Mouse (Mus musculus) midbrain, embryonic 16.5 days (tissue): ENCODE results near the gene Sfxn5. TPM values are rescaled to one million over a fixed set of nuclear protein-coding genes. Genes with fewer than 3 reads are reported as not detected.

Experiments used
- ATAC-seq: fragments of 200-750 bp; cut with Nextera tagmentation; 2 replicates; pipeline ENCODE4 v1.8.0; 2017; ENCODE audit warnings: moderate TSS enrichment
- H3K27ac ChIP-seq: fragments of 300-500 bp; sonication (generic); 2 replicates; pipeline ENCODE4 v1.5.1; 2014; ENCODE audit warnings: mild to moderate bottlenecking, low read length, mixed read lengths
- H3K27me3 ChIP-seq: fragments of 300-500 bp; sonication (generic); 2 replicates; pipeline ENCODE4 v1.6.1; 2014; ENCODE audit warnings: low read depth, low read length, mixed read lengths; ENCODE audit not compliant: control insufficient read depth, insufficient read depth
- H3K36me3 ChIP-seq: fragments of 300-500 bp; sonication (generic); 2 replicates; pipeline ENCODE4 v1.6.1; 2014; ENCODE audit warnings: mild to moderate bottlenecking, low read length, moderate library complexity, mixed read lengths; ENCODE audit not compliant: control insufficient read depth, insufficient read depth
- H3K4me1 ChIP-seq: fragments of 300-500 bp; sonication (generic); 2 replicates; pipeline ENCODE4 v1.6.1; 2014; ENCODE audit warnings: mild to moderate bottlenecking, low read length, mixed read lengths; ENCODE audit not compliant: control insufficient read depth, insufficient read depth
- H3K4me2 ChIP-seq: fragments of 300-500 bp; sonication (generic); 2 replicates; pipeline ENCODE4 v1.6.1; 2014; ENCODE audit warnings: mild to moderate bottlenecking, low read length, mixed read lengths
- H3K4me3 ChIP-seq: fragments of 300-500 bp; sonication (generic); 2 replicates; pipeline ENCODE4 v1.5.1; 2014; ENCODE audit warnings: low read depth, mild to moderate bottlenecking, low read length, moderate library complexity, mixed read lengths
- H3K9ac ChIP-seq: fragments of 300-500 bp; sonication (generic); 2 replicates; pipeline ENCODE4 v1.6.1; 2014; ENCODE audit warnings: low read depth, low read length, mixed read lengths
- H3K9me3 ChIP-seq: fragments of 300-500 bp; sonication (generic); replicated peaks from 2 replicates; pipeline ENCODE4 v1.6.1; 2014; ENCODE audit warnings: mild to moderate bottlenecking, low read length, mixed read lengths; ENCODE audit not compliant: control insufficient read depth, poor library complexity, severe bottlenecking
- WGBS: fragments of 180-500 bp; shearing (Covaris S2); extraction: QIAGEN DNeasy Blood & Tissue Kit; methylation state at CpG from one replicate; pipeline ENCODE4 v1.1.7; 2014; 5-methylcytosine and 5-hydroxymethylcytosine counted together
- polyA plus RNA-seq: library from polyadenylated mRNA; unstranded; fragments of >200 nt; fragmentation: Nextera tagmentation; extraction: Ambion mirVana; gene quantifications from 2 replicates; pipeline ENCODE4 v1.2.1, GENCODE M21; 2015

Sfxn5 gene
- polyA plus RNA-seq, 1 experiment from 2014 or later: 41.3 TPM

- H3K27ac ChIP-seq: no peak overlapping the region
- H3K9ac ChIP-seq: no peak overlapping the region; the same call in 1 of the 2 replicates
- peak overlapping the region; percentile 52 for H3K4me2 ChIP-seq
- 3% methylated on average over 13 of the region's 13 CpGs for WGBS
- no peaks in the 10 kb centered on the region for H3K9me3 ChIP-seq
- H3K27me3 ChIP-seq: peaks cover 51% of the 10 kb centered on the region
- peak overlapping the region; percentile 31 for H3K4me3 ChIP-seq
- H3K4me1 ChIP-seq: peaks cover 38% of the 10 kb centered on the region
- ATAC-seq: no peak
- no peaks in the 10 kb centered on the region for H3K36me3 ChIP-seq
Measured at GRCm38 (mm10) chr6:85190671-85191070, 142.6 kb downstream of the Sfxn5 start.

DNA sequence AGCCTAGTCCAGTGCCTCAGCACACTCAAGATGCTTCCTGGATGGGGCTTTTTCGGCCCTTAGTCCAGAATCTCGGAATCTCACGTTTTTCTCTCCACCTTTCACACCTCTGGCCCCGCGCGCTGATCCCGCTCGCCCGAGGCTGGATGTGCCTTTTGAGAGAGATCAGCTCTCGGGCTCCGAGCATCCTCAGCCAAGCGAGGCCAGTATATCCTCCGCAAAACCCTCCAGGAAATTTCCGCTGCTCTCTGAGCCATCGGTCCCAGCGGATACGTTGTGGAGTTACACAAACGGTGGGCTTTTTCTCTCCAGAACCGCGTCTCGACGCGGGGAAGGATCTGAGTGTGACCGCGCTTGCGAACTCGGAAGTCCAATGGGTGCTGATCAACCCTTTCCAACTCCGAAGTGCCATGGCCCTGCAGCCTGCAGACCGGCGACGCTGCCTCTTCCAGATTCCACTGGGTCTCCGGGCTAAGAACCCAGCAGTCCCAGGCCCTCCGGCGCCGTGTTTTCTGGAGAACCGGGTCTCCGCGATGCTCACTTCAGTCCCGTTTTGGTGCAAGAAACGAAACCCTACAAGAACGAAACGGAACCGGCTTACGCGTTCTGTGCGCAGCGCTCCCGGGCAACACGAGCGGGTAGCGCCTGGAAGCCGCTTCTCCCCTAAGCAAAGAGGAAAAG, 143.2 kb downstream of the Sfxn5 start:
- no peak overlapping the region for H3K9ac ChIP-seq
- H3K9me3 ChIP-seq: no peaks in the 10 kb centered on the region
- peaks cover 38% of the 10 kb centered on the region for H3K4me1 ChIP-seq
- H3K4me2 ChIP-seq: peak overlapping the region; percentile 52
- no peak overlapping the region for H3K27ac ChIP-seq
- H3K36me3 ChIP-seq: no peaks in the 10 kb centered on the region
- no peak for ATAC-seq
- H3K4me3 ChIP-seq: peak overlapping the region; percentile 31
- under 1% methylated on average over 52 of the region's 52 CpGs for WGBS
- H3K27me3 ChIP-seq: peaks cover 49% of the 10 kb centered on the region

DNA sequence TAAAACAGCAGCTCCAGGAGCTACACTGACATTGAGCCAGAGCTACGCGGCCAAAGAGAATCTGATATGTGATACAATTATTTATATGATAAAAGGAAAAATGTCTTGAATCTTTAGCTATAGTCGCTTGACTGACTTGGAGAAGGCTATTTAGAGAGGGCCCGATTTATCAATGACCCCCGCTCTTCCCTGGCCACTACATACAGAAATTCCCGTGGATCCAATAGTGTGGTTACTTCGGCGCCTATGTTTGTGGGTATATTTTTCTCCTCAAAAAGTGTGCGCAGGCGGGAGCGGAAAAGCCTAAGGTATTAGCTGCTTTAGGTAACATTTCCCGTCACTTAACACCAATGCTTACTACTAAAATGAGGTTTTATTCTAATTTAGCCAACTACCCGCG, 143.9 kb downstream of the Sfxn5 start:
- Histone ChIP-seq H3K27ac (no peak overlapping the region), H3K9ac (no peak overlapping the region), H3K36me3 (no peaks in the 10 kb centered on the region), H3K4me1 (peaks cover 38% of the 10 kb centered on the region), H3K4me3 (no peak overlapping the region), H3K9me3 (no peaks in the 10 kb centered on the region), H3K4me2 (no peak overlapping the region), H3K27me3 (peaks cover 46% of the 10 kb centered on the region)
- ATAC-seq: no peak
- WGBS: 4% methylated on average over 14 of the region's 14 CpGs

DNA sequence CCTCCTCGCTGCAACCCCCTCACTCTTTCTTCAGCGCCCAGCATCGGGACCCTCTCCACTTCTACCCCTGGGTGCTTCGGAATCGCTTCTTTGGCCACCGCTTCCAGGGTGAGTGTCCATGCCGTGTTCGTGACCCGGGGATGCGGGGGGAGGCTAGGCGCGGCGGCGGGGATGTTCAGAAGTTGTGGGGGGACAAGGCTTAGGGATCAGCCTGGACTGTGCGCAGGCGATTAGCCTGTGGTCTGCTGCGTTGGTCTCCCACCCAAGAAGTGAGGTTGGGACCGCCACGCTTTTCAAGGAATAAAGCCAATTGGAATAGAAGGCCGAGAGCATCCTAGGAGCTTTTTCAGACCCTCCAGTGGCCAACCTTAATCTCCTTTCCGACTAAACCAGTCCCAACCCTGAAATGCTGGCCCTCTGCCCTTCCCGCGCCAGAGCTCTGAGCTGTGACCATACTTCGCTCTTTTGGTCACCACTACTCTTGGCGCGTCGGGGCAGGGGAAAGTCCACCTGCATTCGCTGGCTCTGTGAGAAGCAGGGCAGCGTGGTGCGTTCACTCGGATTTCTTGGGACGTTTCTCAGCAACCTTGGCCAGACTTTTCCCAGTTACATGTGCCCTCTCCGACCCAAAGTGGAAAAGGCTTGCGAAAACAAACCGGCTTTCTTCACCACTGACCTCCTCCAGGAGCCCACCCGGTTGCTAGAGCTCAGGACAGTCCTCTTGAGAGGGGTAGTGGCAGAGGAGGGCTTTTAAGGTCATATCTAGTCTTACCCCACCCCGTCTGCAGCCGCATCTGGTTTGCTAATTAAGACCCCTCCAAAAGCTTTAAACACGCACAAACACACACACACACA, 144.7 kb downstream of the Sfxn5 start:
- no peak overlapping the region for H3K27ac ChIP-seq
- H3K4me1 ChIP-seq: peaks cover 33% of the 10 kb centered on the region
- no peaks in the 10 kb centered on the region for H3K36me3 ChIP-seq
- H3K4me2 ChIP-seq: peak overlapping the region; percentile 77
- no peak for ATAC-seq
- WGBS: under 1% methylated on average over 39 of the region's 39 CpGs
- peak overlapping the region; percentile 40 for H3K4me3 ChIP-seq
- peaks cover 46% of the 10 kb centered on the region for H3K27me3 ChIP-seq
- H3K9me3 ChIP-seq: no peaks in the 10 kb centered on the region
- H3K9ac ChIP-seq: peak overlapping the region; percentile 39; the same call in 1 of the 2 replicates

- Histone ChIP-seq H3K4me2 (peak within 1 kb of the TSS; percentile 77), H3K27me3 (peaks cover 37% of the 10 kb centered on the region), H3K36me3 (no peaks in the 10 kb centered on the region), H3K27ac (no peak within 1 kb of the TSS), H3K4me1 (peaks cover 33% of the 10 kb centered on the region), H3K4me3 (peak within 1 kb of the TSS; percentile 40), H3K9ac (peak within 1 kb of the TSS; percentile 39), H3K9me3 (no peaks in the 10 kb centered on the region)
- WGBS: under 1% methylated on average over 61 of the region's 81 CpGs
- peak; percentile 59 for ATAC-seq
Measured at GRCm38 (mm10) chr6:85187340-85188211, 145.6 kb downstream of the Sfxn5 start, which contains the start of gene Emx1. Gene Emx1, plus strand, starts transcription at chr6:85187438.

DNA sequence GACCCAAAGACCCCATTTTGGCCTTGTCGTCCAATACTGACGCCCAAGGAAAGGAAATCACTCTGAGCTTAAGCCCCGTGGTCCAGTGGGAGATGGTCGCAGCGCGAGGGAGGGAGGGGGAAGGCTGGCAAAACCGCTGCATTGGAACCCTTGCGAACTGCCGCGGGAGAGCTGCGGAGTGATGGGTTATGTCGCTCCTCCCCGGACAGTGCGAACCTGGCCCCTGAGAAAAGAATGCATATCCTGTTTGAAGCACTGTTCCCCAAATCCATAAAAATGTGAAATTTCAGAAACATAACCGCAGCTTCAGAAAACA, 146.5 kb downstream of the Sfxn5 start:
- H3K36me3 ChIP-seq: no peaks in the 10 kb centered on the region
- under 1% methylated on average over 15 of the region's 15 CpGs for WGBS
- H3K9me3 ChIP-seq: no peaks in the 10 kb centered on the region
- H3K27ac ChIP-seq: no peak overlapping the region
- H3K4me1 ChIP-seq: peaks cover 33% of the 10 kb centered on the region
- no peak for ATAC-seq
- H3K4me2 ChIP-seq: 0 out of 2 replicates have a peak overlapping the region, but pooled peaks have one; percentile 12
- H3K27me3 ChIP-seq: peaks cover 29% of the 10 kb centered on the region
- no peak overlapping the region for H3K9ac ChIP-seq
- no peak overlapping the region; the same call in 1 of the 2 replicates for H3K4me3 ChIP-seq

DNA sequence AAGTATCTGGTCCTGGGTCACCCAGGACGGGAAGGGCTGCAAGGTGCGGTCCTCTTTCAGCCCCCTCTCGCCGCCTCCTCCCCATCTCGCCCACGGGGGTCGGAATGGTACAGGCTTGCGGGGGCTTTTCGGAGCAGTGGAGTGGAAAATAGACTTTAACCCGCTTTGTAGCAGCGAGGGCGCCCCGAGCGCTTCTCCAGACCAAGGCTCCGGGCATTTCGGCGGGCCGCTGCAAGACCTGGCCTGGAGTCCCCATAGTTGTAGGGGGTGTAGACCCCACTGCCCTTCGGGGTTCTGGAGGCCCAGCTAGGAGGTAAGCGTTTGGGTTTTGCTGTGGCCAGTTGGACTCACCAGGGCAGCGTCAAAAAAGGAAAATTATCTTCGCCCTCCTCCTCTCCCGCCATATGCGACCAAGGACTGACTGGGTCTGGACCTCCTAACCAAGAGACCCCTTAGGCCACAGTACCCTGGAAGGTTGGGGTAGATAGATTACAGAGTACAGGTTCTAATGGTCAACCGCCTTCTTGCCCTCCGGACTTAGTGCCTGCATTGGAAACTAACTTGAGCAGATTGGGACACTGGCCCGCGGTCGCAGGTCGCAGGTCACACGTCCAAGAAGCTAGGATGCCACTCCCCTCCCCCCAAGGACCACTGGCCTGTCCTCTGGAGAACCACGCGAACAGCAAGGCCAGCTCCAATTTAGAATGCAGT, 147.0 kb downstream of the Sfxn5 start:
- Histone ChIP-seq H3K36me3 (no peaks in the 10 kb centered on the region), H3K9me3 (no peaks in the 10 kb centered on the region), H3K27ac (no peak overlapping the region), H3K4me3 (peak overlapping the region; percentile 6; the same call in 1 of the 2 replicates), H3K27me3 (peaks cover 24% of the 10 kb centered on the region), H3K4me2 (peak overlapping the region; percentile 26), H3K9ac (no peak overlapping the region), H3K4me1 (peaks cover 33% of the 10 kb centered on the region)
- no peak for ATAC-seq
- WGBS: 3% methylated on average over 33 of the region's 33 CpGs

- Histone ChIP-seq H3K4me2 (no peak overlapping the region), H3K27ac (no peak overlapping the region), H3K4me1 (peaks cover 22% of the 10 kb centered on the region), H3K36me3 (no peaks in the 10 kb centered on the region), H3K9me3 (no peaks in the 10 kb centered on the region), H3K9ac (no peak overlapping the region), H3K4me3 (no peak overlapping the region), H3K27me3 (peaks cover 18% of the 10 kb centered on the region)
- 74% methylated on average over 3 of the region's 3 CpGs for WGBS
- ATAC-seq: no peak
Measured at GRCm38 (mm10) chr6:85183951-85184350, 149.3 kb downstream of the Sfxn5 start.
